Mouse (Mus musculus) embryonic facial prominence, embryonic 11.5 days (tissue): ENCODE results near the gene Tgfb1. TPM values are rescaled to one million over a fixed set of nuclear protein-coding genes. Genes with fewer than 3 reads are reported as not detected.
A peak's percentile ranks its signal among the peaks of the same experiment; 100 is the strongest.

ENCODE experiments used
- ATAC-seq: fragments of 200-750 bp; cut with Nextera tagmentation; replicated peaks from 2 replicates; pipeline ENCODE4 v1.8.0; 2017; ENCODE audit warnings: low read depth; ENCODE audit not compliant: insufficient number of reproducible peaks, low FRiP score, low TSS enrichment
- DNase-seq: peaks from one replicate; pipeline ENCODE4 v3.0.0-alpha.2; 2015; ENCODE audit warnings: low spot score
- H3K27ac ChIP-seq: fragments of 300-500 bp; sonication (generic); replicated peaks from 2 replicates; pipeline ENCODE4 v1.5.1; 2014; ENCODE audit warnings: mild to moderate bottlenecking, low read depth, low read length, control low read depth
- H3K27me3 ChIP-seq: fragments of 300-500 bp; sonication (generic); 2 replicates; pipeline ENCODE4 v1.6.1; 2014; ENCODE audit warnings: mild to moderate bottlenecking, low read length, moderate library complexity, mixed read lengths; ENCODE audit not compliant: control insufficient read depth, insufficient read depth
- H3K36me3 ChIP-seq: fragments of 300-500 bp; sonication (generic); replicated peaks from 2 replicates; pipeline ENCODE4 v1.6.1; 2014; ENCODE audit warnings: low read depth, mild to moderate bottlenecking, low read length, moderate library complexity, mixed read lengths; ENCODE audit not compliant: control insufficient read depth, insufficient read depth
- H3K4me1 ChIP-seq: fragments of 300-500 bp; sonication (generic); 2 replicates; pipeline ENCODE4 v1.6.1; 2014; ENCODE audit warnings: low read length, mixed read lengths; ENCODE audit not compliant: control insufficient read depth, insufficient read depth
- H3K4me2 ChIP-seq: fragments of 300-500 bp; sonication (generic); 2 replicates; pipeline ENCODE4 v1.6.1; 2014; ENCODE audit warnings: low read depth, mild to moderate bottlenecking, control low read depth, low read length, moderate library complexity
- H3K4me3 ChIP-seq: fragments of 300-500 bp; sonication (generic); 2 replicates; pipeline ENCODE4 v1.5.1; 2014; ENCODE audit warnings: low read depth, low read length, control low read depth
- H3K9ac ChIP-seq: fragments of 300-500 bp; sonication (generic); replicated peaks from 2 replicates; pipeline ENCODE4 v1.6.1; 2014; ENCODE audit warnings: mild to moderate bottlenecking, control low read depth, low read length
- H3K9me3 ChIP-seq: fragments of 300-500 bp; sonication (generic); replicated peaks from 2 replicates; pipeline ENCODE4 v1.6.1; 2016; ENCODE audit warnings: mild to moderate bottlenecking, low read length, inconsistent platforms, mixed read lengths; ENCODE audit not compliant: control insufficient read depth
- WGBS: fragments of 180-500 bp; shearing (Covaris S2); extraction: QIAGEN DNeasy Blood & Tissue Kit; methylation state at CpG from one replicate; pipeline ENCODE4 v1.1.7; 2014; 5-methylcytosine and 5-hydroxymethylcytosine counted together
- polyA plus RNA-seq: library from polyadenylated mRNA; unstranded; fragments of >200 nt; fragmentation: Nextera tagmentation; extraction: Ambion mirVana; gene quantifications from 2 replicates; pipeline ENCODE4 v1.2.1, GENCODE M21; 2014

The Tgfb1 gene
- polyA plus RNA-seq, 1 experiment from 2014 or later, result 1.5 TPM

GRCm38 (mm10) chr7:25651281-25651680 lies 35.5 kb upstream of the Tgfb1 start:
- no peak overlapping the region for H3K4me3 ChIP-seq
- no peak overlapping the region for H3K9ac ChIP-seq
- no peaks in the 10 kb centered on the region for H3K36me3 ChIP-seq
- no peaks in the 10 kb centered on the region for H3K27me3 ChIP-seq
- no peaks in the 10 kb centered on the region for H3K9me3 ChIP-seq
- DNase-seq (no peak), ATAC-seq (no peak)
- H3K4me2 ChIP-seq, result no peak overlapping the region
- WGBS, result 92% methylated on average over 8 of the region's 8 CpGs
- H3K27ac ChIP-seq, result no peak overlapping the region
- no peaks in the 10 kb centered on the region for H3K4me1 ChIP-seq

GRCm38 (mm10) chr7:25652244-25652759 lies 34.5 kb upstream of the Tgfb1 start:
- Histone ChIP-seq H3K36me3 (no peaks in the 10 kb centered on the region), H3K4me2 (no peak overlapping the region), H3K27me3 (no peaks in the 10 kb centered on the region), H3K9ac (no peak overlapping the region), H3K4me1 (no peaks in the 10 kb centered on the region), H3K9me3 (no peaks in the 10 kb centered on the region), H3K27ac (no peak overlapping the region), H3K4me3 (no peak overlapping the region)
- 90% methylated on average over 12 of the region's 12 CpGs for WGBS
- DNase-seq (no peak), ATAC-seq (no peak)

- ATAC-seq, result no peak
- Histone ChIP-seq H3K36me3 (no peaks in the 10 kb centered on the region), H3K27me3 (no peaks in the 10 kb centered on the region), H3K4me3 (no peak overlapping the region), H3K9ac (no peak overlapping the region), H3K27ac (no peak overlapping the region), H3K9me3 (no peaks in the 10 kb centered on the region), H3K4me2 (no peak overlapping the region), H3K4me1 (no peaks in the 10 kb centered on the region)
- 75% methylated on average over 11 of the region's 11 CpGs for WGBS
- no peak for DNase-seq
Measured at GRCm38 (mm10) chr7:25655601-25656428, 31.0 kb upstream of the Tgfb1 start.

GRCm38 (mm10) chr7:25657785-25658184 lies 29.0 kb upstream of the Tgfb1 start:
- no peak for ATAC-seq
- DNase-seq, result no peak
- H3K27me3 ChIP-seq, result no peaks in the 10 kb centered on the region
- no peak overlapping the region for H3K27ac ChIP-seq
- H3K4me2 ChIP-seq, result peak overlapping the region; percentile 56
- H3K9me3 ChIP-seq, result no peaks in the 10 kb centered on the region
- H3K9ac ChIP-seq, result peak overlapping the region; percentile 63
- 38% methylated on average over 10 of the region's 10 CpGs for WGBS
- H3K36me3 ChIP-seq, result no peaks in the 10 kb centered on the region
- peak overlapping the region; percentile 48 for H3K4me3 ChIP-seq
- no peaks in the 10 kb centered on the region for H3K4me1 ChIP-seq

GRCm38 (mm10) chr7:25658657-25659472 lies 27.9 kb upstream of the Tgfb1 start, which contains the start of the genes Bckdha and Exosc5:
Gene Bckdha (minus strand): TSS chr7:25658981.
Gene Exosc5 (plus strand): TSS chr7:25659164.
- ATAC-seq, result peak; percentile 97
- Histone ChIP-seq H3K36me3 (no peaks in the 10 kb centered on the region), H3K4me3 (peak within 1 kb of the TSS; percentile 48), H3K9me3 (no peaks in the 10 kb centered on the region), H3K27me3 (no peaks in the 10 kb centered on the region), H3K4me2 (peak within 1 kb of the TSS; percentile 65), H3K27ac (no peak within 1 kb of the TSS), H3K9ac (peak within 1 kb of the TSS; percentile 64), H3K4me1 (no peaks in the 10 kb centered on the region)
- WGBS, result under 1% methylated on average over 50 of the region's 50 CpGs
- peak; percentile 100 for DNase-seq

- Histone ChIP-seq H3K27me3 (no peaks in the 10 kb centered on the region), H3K9me3 (no peaks in the 10 kb centered on the region), H3K36me3 (peaks cover 4% of the 10 kb centered on the region; the same call in 1 of the 2 replicates), H3K27ac (no peak overlapping the region), H3K4me3 (no peak overlapping the region), H3K4me2 (no peak overlapping the region), H3K4me1 (no peaks in the 10 kb centered on the region), H3K9ac (no peak overlapping the region)
- 94% methylated on average over 8 of the region's 8 CpGs for WGBS
- no peak for ATAC-seq
- no peak for DNase-seq
Measured at GRCm38 (mm10) chr7:25666381-25666780, 20.4 kb upstream of the Tgfb1 start.

- Histone ChIP-seq H3K9ac (no peak overlapping the region), H3K27me3 (peaks cover 5% of the 10 kb centered on the region), H3K4me3 (no peak overlapping the region), H3K4me1 (no peaks in the 10 kb centered on the region), H3K36me3 (peaks cover 4% of the 10 kb centered on the region; the same call in 1 of the 2 replicates), H3K27ac (no peak overlapping the region), H3K4me2 (no peak overlapping the region), H3K9me3 (no peaks in the 10 kb centered on the region)
- DNase-seq (no peak), ATAC-seq (no peak)
- 91% methylated on average over 10 of the region's 10 CpGs for WGBS
Measured at GRCm38 (mm10) chr7:25669158-25669557, 17.6 kb upstream of the Tgfb1 start.
